Mouse (Mus musculus) heart, postnatal 14 days (tissue): ENCODE results near the gene Smim14. TPM values are rescaled to one million over a fixed set of nuclear protein-coding genes. Genes with fewer than 3 reads are reported as not detected.
A peak's percentile ranks its signal among the peaks of the same experiment; 100 is the strongest.

ENCODE experiments used
- DNase-seq, 2 experiments: peaks; one replicate each; pipeline ENCODE4 v3.0.0; 2021 to 2022
- intact Hi-C: fragments of 180-260 bp; cut with DNase I; formaldehyde crosslinking; loops from one replicate; pipeline ENCODE4 v1.15.1; 2025
- total RNA-seq, 2 experiments: library from RNA; stranded (reverse); gene quantifications; 2 replicates each; pipeline ENCODE4 v1.2.3; 2021

The Smim14 gene
- total RNA-seq, 2 experiments from 2014 or later, result 93.4 to 103 TPM

DNA sequence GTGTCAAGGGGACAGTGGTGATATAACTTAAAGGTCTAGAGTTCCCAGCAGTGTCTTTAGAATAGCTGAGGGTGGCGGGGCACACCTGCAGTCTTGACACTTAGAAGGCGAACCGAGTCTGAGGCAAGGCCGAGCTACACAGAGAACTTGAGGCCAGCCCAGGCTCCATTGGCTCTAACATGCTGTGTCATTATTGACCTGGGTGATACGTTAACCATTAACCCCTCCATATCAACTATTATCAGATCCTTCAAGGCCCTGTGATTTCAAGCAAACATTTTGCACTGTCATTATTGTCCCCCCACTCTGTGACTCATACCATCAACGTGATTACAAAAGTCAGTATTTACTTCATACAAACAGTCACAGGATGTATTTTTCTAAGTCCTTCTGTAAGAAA lies 112.8 kb downstream of the Smim14 start:
- DNase-seq, result no peak
- intact Hi-C loops, result no loop called here

DNA sequence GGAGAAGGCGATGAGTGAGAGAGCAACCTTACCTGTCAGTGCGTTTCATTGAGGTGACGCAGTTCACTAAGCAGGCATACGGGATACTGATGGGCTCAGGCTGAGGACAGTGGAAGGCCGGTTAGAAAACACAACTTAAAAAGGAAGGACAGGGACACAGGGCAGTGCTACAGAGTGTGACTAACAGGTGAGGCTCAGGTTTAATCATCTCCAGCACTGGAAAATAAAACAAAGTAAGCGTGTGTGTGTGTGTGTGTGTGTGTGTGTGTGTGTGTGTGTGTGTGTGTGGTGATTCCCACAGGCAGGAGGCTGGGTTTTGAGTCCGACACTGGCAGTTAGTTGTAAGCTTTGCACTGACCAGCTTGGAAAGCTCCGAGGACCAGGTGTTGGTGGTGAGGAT lies 114.2 kb downstream of the Smim14 start:
- intact Hi-C loops, result no loop called here
- no peak for DNase-seq

DNA sequence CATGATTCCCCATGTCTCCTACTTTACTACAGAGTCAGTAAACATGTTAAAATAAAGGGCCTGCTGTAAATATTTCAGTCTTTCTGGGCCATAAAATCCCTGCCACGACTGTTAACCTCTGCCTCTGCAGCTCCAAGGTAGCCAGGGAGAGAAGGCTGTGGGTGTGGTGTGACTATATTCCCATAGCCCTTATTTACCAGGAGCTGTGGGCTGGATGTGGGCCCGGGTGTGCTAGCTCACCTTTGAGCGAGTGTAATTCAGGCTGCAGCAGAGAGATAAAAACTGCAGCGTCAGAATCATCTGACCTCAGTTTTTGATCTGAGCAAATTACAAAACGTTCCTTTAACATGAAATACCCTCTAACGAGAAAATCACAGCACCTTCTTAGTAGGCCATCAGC lies 116.2 kb downstream of the Smim14 start:
- intact Hi-C loops, result no loop called here
- DNase-seq, result no peak

DNA sequence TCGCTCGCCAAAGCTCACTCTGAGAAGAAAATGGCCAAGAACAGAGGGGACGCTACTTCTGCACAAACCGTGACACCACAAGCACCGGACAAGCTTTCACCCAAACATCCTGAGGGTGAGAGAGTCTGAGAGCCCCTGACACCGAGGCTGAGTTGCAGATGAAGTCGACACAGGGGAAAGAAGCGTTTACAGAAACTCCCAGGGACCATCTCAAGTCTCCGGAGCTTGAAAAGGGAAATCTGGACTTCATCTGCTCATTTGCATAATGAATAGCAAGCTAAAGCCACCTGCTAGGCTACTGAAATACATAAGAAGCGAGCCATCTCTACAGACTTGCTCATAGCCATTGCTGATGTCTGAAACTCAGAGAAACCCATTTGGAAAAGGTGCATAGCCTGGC lies 117.8 kb downstream of the Smim14 start:
- intact Hi-C loops, result no loop called here
- no peak for DNase-seq

DNA sequence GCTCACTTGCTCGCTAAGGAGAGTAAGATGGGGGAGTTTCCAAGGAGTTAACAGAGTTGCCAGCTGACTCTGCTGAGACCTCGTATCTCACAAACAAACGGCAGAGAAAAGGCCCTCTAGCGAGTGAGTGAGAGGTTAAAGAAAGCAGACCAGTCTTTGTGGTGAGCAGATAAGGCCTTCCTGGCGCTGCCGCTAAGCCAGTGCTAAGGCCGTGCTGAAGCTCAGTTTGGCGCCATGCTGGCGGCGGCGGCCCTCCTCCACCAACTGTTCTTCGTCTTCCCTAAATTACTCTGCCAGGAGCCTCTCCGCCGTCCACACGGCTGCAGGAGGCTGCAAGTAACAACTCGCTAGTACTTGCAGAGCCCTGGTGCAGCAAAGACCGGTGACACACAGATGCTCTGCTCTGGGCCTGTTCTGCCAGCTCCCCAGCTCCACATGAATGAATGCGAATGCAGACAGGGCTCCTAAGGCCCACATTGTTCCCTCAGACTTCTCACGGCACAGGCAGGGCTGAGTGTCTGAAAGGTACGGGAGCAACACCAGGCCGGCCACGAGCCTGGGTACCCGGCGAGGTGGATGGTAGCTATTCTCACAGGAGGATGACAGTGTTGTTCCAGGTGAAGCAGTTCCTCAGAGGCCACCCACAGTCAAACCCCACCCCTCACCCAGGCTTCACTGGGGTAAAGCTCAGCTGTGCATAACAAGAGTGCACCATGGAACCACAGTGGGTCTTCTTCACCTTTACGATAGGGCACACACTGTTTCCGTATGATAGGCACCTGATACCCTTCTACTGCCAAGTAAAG lies 121.1 kb downstream of the Smim14 start:
- intact Hi-C loops, result no loop called here
- DNase-seq, result peak; percentile 25 to 39

DNA sequence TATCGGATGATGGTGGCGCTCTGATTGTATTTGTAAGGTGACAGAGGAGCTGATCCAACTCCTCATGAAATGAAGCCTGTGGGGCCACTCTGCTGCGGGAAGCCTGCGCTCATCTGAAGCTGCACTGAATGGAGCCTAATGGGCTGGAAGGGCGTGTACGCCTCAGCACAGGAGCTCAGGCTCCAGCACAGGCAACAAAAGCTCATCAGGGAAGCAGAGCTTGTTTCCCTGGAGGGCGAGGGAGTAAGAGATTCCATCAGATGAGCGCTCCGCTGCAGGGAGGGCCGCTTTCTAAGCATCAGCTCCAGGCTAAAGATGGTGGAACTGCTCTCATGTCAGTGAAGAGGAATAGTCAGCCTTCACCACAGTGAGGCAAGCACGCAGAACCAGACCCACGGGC lies 129.0 kb downstream of the Smim14 start:
- DNase-seq, result no peak
- intact Hi-C loops, result loop anchor here (10.0 kb wide), 1 partner anchor 207 kb away; no protein-coding TSS in a partner anchor

DNA sequence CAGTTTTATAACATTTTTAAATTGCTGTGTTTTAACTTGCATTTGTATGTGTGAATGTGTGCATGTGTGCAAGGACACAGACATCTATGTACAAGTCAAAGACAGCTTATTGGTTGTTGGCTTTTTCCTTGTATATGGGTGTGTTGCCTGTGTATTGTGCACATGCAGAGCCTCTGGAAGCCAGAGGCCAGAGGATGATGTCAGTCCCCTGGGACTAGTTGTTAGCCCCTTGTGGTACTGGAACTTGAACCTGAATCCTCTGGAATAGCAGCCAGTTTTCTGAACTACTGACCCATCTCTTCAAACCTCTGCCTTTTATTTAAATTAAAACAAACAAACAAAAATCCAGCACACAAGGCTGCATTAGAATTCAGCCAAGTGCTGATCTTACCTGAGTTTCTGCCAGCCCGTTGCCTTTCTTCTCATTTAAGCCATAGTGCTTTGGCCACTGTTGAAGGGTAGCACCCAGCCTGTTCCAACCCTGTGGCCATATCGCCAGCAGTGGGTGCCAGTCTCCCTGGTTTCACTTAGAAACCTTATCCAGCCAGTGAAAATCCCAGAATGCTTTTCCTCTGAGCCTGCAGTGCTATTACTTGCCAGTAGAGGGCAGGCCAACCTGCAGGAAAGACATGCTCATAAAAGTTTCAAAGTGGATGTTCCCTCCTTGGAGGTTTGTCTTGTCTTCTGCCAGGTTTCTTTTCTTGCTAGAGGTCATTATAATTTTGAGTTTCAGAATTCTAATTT lies 135.6 kb downstream of the Smim14 start:
- DNase-seq, result peak; percentile 78 to 88
- intact Hi-C loops, result loop anchor here (2.0 to 10.0 kb wide), 4 partner anchors 91 to 295 kb away; partner anchors contain the start of gene Gm43552

Other genes starting within 250 kb of the Smim14 start
- 10 to 100 TPM; 25.1 to 25.5 TPM for gene Rfc1, start 201.5 kb downstream of the Smim14 start, total RNA-seq
- under 1 TPM; 0.12 to 0.55 TPM for gene Klb, start 188.9 kb downstream of the Smim14 start, total RNA-seq
- gene Rpl9, start 145.7 kb downstream of the Smim14 start, total RNA-seq, result 100 to 1,000 TPM; 580 to 665 TPM
- gene Lias, start 145.7 kb downstream of the Smim14 start, total RNA-seq, result 10 to 100 TPM; 53.3 to 60.3 TPM
- gene Ugdh, start 101.2 kb downstream of the Smim14 start, total RNA-seq, result 10 to 100 TPM; 23.2 to 25.1 TPM
- 1 to 10 TPM in 1 of 2 experiments, not detected in 1; 1.3 TPM for gene Gm43552, start 44.4 kb downstream of the Smim14 start, total RNA-seq
- 10 to 100 TPM; 62.5 to 66.3 TPM for gene Ube2k, start within 50 bp of the Smim14 start, total RNA-seq
- 10 to 100 TPM; 59.8 to 67.0 TPM for gene Pds5a, start 161.1 kb upstream of the Smim14 start, total RNA-seq
- 10 to 100 TPM; 22.7 to 27.1 TPM for gene N4bp2, start 226.3 kb upstream of the Smim14 start, total RNA-seq